Mouse (Mus musculus) thymus, postnatal 4 days (tissue): Measurements from ENCODE around the gene Tmem50b.
"Not testable (repeated sequence)": the region's sequence is repeated elsewhere in the genome, so short reads cannot be mapped to it uniquely, and the experiment has no call there.

Source experiments
- DNase-seq: peaks from one replicate; pipeline ENCODE4 v3.0.0; 2021

The Tmem50b gene

GRCm38 (mm10) chr16:91597672-91598010 lies at the start of gene Tmem50b:
Tmem50b (minus strand) TSS chr16:91597800.
- DNase-seq: peak; percentile 100

- DNase-seq: peak; percentile 94
These were observed 49.2 kb upstream of the Tmem50b start, which contains the start of gene Gart for GRCm38 (mm10) chr16:91646681-91647419. Gart (minus strand) TSS chr16:91646952.

DNA sequence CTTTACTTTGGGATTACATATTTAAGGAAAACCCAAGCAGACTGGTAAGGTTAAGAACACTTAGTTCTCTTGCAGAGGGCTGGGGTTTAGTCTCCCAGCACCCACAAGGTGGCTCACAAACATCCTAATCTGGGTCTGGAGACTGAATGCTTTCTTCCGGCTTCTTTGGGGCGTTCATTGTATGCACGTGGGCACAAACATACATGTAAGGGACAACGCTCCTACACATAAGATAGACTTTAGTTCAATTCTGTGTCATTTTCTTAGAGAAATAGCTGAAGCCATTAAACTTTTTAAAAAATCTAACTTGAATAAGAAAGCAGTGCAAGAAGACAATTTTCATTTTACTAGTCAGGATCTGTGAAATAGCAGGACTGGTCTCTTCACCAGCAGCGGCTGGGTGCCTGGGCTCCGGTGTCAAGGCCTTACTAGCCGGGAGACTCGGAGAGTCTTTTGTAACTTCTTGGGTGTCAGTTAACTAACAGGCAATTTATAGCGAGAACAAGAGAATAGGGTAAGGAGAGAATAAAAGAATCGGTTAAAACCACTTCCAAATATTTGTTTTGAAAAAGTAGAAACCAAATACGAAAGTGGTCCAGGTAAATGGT lies 48.5 kb upstream of the Tmem50b start:
- DNase-seq: peak; percentile 56

GRCm38 (mm10) chr16:91645420-91645819 lies 47.8 kb upstream of the Tmem50b start:
- DNase-seq: not testable (repeated sequence)

GRCm38 (mm10) chr16:91644901-91645300 lies 47.3 kb upstream of the Tmem50b start:
- no peak for DNase-seq

DNA sequence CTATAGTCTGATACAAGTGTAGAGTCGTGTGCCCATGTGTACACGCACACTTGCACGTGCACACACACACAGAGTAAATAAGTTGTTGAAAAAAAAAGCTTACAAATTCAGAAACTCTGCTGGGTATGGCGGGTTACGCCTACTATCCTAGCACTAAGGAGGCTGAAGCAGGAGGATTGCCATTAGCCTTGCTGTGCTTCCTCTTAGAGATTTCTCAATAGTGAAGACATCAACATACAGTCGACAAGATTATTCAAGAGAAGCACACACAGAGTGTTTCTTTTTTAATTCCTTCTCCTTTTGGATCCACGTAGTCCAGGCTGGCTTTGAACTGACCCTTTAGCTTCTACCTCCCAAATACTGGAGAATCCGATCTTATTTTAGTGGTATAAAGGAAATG lies 42.6 kb upstream of the Tmem50b start:
- no peak for DNase-seq

DNA sequence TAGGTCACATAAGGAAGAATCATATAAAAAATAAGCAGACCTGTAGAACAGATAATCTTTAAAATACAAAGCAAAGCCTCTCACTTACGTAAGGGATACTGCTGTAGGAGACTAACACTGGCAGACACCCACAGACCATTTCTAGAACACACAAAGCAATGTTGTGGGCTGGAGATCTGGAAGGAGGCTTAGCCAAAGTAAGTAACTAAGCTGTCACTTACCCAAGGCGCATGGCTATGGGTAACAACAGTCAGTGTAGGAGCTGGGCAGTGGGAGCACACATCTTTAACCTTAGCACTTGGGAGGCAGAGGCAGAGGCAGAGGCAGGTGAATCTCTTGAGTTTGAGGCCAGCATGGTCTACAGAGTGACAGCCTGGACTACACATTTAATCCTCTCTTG lies 42.0 kb upstream of the Tmem50b start:
- DNase-seq: no peak

GRCm38 (mm10) chr16:91639161-91639560 lies 41.6 kb upstream of the Tmem50b start:
- no peak for DNase-seq

DNA sequence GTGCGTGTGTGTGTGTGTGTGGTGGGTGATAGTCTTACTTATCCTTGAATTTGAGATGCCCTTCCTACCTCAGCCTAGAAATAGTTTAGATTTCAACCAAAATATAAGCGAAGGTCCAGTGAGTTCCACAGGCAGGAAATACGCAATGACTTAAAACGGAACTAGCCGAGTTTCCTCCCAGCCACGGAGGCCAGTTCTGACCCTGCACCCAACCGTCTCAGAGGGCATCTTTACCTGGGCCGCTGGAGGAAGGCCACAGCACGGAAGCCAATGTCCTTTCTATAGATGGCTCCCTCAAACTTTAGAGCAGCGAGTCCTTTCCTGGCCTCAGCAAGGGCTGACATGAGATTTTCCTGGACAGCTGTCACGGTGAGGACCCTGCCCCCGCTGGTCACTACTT lies 36.0 kb upstream of the Tmem50b start:
- no peak for DNase-seq

DNA sequence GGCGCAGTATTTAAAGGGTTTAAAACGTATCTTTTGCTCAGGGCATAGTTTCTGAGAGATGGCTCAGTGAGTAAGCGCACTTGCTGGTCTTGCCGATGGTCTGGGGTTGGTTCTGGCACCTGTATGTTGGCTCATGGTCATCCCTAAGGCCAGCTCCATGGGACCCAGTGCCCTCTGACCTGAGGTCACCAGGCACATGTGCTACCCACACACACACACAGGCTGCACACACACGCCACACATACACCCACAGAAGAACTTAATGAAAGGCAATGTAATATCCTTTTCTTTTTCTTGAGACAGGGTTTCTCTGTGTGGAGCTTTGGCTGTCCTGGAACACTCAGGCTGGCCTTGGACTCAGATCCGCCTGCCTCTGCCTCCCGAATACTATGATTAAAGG lies 35.3 kb upstream of the Tmem50b start:
- DNase-seq: no peak

GRCm38 (mm10) chr16:91632439-91632838 lies 34.8 kb upstream of the Tmem50b start:
- no peak for DNase-seq

GRCm38 (mm10) chr16:91630584-91630983 lies 33.0 kb upstream of the Tmem50b start:
- DNase-seq: no peak

GRCm38 (mm10) chr16:91629749-91630148 lies 32.1 kb upstream of the Tmem50b start:
- DNase-seq: no peak

GRCm38 (mm10) chr16:91628673-91629072 lies 31.1 kb upstream of the Tmem50b start:
- DNase-seq: no peak

DNA sequence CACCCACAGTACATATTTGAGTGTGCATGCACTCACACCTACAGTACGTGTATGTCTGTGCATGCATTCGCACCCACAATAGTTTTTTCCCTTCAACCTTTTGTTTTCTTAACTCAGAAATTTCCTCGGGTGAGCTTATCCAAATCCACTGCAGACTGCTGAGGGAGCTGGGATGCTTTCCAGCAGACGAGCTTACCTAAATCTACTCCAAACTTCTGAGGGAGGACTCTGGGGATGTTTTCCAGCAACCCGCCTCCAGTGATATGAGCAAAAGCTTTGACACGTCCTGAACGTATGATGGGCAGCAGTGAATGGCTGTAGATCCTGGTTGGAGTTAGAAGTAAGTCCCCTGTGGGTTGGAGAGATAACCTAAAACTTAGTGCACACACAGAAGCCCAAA lies 30.2 kb upstream of the Tmem50b start:
- no peak for DNase-seq

- no peak for DNase-seq
These were observed 25.5 kb upstream of the Tmem50b start for GRCm38 (mm10) chr16:91623074-91623473.

- DNase-seq: no peak
These were observed 23.4 kb upstream of the Tmem50b start for GRCm38 (mm10) chr16:91620991-91621390.

- DNase-seq: peak; percentile 25
These were observed 22.6 kb upstream of the Tmem50b start for GRCm38 (mm10) chr16:91620185-91620584.

DNA sequence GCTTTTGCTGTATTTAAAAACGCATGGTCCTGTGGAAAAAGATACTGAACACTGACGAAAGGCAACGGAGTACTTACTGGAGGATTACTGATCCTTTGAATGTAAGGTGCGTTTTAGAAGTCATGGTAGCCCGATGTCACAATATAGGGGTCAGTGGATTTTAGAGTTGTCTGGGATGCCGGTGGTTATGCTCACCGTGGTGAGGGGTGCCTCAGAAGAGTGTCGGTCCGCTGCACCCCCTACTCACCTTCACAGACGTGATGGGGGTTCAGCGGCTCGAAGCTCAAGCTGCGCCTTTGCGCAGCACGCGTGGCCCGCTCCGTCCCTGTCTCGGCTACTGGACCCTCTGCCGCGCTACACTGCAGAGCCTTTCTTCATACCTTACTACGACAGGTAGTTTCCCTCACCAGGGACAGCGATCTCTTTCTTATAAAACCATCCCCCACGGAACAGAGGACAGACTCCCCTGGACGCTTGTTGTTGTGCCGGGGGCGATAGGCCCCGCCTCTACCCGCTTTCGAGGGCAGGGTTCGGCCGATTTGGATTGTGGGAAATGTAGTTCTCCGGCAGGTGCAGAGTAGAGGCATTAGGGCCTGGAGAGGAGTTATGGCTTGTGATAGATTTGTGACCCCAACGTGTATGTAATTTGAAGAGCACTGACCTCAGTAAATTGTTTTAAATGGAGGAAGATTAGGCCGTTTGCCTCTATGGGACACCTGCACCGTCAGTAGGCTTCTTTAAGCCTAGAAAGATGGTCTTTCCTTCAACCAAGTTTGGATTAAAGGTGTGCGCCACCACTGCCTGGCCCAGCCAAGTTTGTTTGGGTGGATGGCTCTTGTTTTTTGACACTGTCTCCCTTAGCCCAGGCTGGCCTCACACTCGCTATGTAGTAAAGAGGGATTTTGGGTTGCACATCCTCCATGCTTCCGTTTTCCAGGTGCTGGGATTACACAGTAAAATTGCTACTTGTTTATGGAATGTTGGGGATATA lies 21.2 kb upstream of the Tmem50b start, which contains the start of gene Dnajc28:
Gene Dnajc28 (minus strand): TSS at position 516 of the 991 bp plus-strand sequence.
- peak; percentile 87 for DNase-seq

DNA sequence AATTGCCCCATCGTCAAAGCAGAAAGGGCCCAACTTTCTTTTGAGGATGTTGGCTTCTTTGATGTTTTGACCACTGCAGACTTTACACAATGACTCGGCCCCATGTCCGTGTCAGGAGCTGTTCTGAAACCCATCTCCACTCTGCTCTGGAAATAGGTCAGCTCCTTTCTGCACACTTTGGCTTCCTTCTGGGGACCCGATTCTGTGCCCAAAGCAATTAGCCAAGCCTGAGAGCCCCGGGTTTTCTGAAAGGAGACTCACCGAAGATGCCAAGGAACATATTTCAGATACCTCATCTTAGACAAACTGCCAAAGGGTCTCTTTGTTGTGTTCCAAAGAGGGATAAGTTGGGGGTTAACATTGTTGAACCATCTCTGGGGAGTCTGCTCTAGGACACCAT lies 17.0 kb upstream of the Tmem50b start:
- DNase-seq: no peak

DNA sequence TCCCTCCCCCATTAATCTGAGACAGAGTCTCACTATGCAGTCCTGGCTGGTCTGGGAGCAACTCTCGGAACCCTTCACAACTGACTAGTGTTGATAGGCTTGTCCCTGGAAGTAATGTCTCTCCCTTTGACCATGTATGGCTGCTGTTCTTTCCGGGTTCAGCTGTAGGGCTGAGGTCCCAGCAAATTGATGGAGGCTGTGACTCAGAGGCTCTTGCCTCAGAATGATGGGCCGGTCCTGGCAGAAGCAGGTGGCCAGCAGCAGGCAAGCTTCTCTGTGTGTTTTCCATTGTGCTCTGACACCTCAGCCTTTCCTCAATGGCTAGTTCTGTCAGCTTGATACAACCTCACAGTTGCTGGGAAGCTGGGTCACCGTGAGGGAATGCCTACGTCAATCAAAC lies 14.9 kb upstream of the Tmem50b start:
- DNase-seq: no peak

DNA sequence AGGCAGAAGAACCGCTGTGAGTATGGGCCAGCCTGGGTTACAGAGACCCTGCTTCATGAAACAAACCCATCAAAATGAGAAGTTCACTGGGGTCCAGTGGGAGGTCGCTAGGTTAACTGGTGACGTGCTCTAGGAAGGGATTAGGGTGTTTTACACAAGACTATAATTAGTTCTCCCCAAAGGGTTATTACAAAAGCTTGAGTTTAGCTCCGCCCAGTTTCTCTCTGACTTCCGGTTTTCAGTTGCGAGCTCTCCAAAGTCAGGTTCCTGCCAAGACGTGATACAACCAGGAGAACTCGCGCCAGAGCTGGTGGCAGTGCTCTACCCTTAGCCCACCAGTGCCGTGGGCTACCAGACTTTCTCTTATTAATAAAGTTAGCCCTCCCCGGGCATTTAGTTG lies 13.6 kb upstream of the Tmem50b start:
- no peak for DNase-seq

DNA sequence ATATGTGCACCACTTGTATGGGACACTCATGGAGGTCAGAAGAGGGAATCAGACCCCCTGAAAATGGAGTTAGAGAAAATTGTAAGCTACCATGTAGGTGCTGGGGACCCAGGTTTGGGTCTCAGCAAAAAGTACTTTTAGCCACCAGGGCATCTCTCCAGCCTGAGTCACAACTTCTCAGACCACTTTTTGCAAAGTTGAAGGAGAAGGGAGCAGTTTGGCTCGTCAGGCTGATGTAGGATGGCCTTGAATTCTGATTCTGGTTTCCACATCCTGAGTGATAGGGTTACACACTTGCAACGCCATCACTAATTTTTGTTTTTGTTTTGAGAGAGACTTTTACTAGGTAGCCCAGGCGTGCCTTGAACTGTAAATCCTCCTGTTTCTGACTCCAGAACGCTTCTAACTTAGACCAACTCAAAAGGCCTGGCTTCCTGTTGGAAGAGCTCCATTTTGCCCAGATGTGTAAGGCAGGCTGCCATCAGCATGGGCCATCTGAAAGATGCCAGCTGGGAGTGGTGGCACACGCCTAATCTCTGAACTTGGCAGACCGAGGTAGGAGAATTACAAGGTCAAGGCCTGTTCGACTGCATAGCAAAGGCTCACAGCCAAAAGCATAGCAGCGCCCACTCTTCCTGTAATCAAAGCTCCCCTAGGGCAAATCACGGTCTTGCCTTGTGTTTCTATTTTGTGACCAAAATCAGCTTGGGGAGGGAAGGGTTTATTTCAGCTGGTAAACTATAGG lies 12.1 kb upstream of the Tmem50b start:
- no peak for DNase-seq
